Mouse (Mus musculus) midbrain, embryonic 16.5 days (tissue): ENCODE measurements at regions not wholly inside any gene's neighbourhood (a gene's known extent, or its start where the extent isn't known, plus 50 kb on each side); places are given as distances from the start of the nearest gene placed in this dataset.

ENCODE experiments used
- ATAC-seq: fragments of 200-750 bp; cut with Nextera tagmentation; 2 replicates; pipeline ENCODE4 v1.8.0; 2017; ENCODE audit warnings: moderate TSS enrichment
- H3K27ac ChIP-seq: fragments of 300-500 bp; sonication (generic); 2 replicates; pipeline ENCODE4 v1.5.1; 2014; ENCODE audit warnings: mild to moderate bottlenecking, low read length, mixed read lengths
- H3K27me3 ChIP-seq: fragments of 300-500 bp; sonication (generic); 2 replicates; pipeline ENCODE4 v1.6.1; 2014; ENCODE audit warnings: low read depth, low read length, mixed read lengths; ENCODE audit not compliant: control insufficient read depth, insufficient read depth
- H3K36me3 ChIP-seq: fragments of 300-500 bp; sonication (generic); 2 replicates; pipeline ENCODE4 v1.6.1; 2014; ENCODE audit warnings: mild to moderate bottlenecking, low read length, moderate library complexity, mixed read lengths; ENCODE audit not compliant: control insufficient read depth, insufficient read depth
- H3K4me1 ChIP-seq: fragments of 300-500 bp; sonication (generic); 2 replicates; pipeline ENCODE4 v1.6.1; 2014; ENCODE audit warnings: mild to moderate bottlenecking, low read length, mixed read lengths; ENCODE audit not compliant: control insufficient read depth, insufficient read depth
- H3K4me2 ChIP-seq: fragments of 300-500 bp; sonication (generic); 2 replicates; pipeline ENCODE4 v1.6.1; 2014; ENCODE audit warnings: mild to moderate bottlenecking, low read length, mixed read lengths
- H3K4me3 ChIP-seq: fragments of 300-500 bp; sonication (generic); 2 replicates; pipeline ENCODE4 v1.5.1; 2014; ENCODE audit warnings: low read depth, mild to moderate bottlenecking, low read length, moderate library complexity, mixed read lengths
- H3K9ac ChIP-seq: fragments of 300-500 bp; sonication (generic); 2 replicates; pipeline ENCODE4 v1.6.1; 2014; ENCODE audit warnings: low read depth, low read length, mixed read lengths
- H3K9me3 ChIP-seq: fragments of 300-500 bp; sonication (generic); replicated peaks from 2 replicates; pipeline ENCODE4 v1.6.1; 2014; ENCODE audit warnings: mild to moderate bottlenecking, low read length, mixed read lengths; ENCODE audit not compliant: control insufficient read depth, poor library complexity, severe bottlenecking
- WGBS: fragments of 180-500 bp; shearing (Covaris S2); extraction: QIAGEN DNeasy Blood & Tissue Kit; methylation state at CpG from one replicate; pipeline ENCODE4 v1.1.7; 2014; 5-methylcytosine and 5-hydroxymethylcytosine counted together

- H3K9me3 ChIP-seq = no peaks in the 10 kb centered on the region
- 79% methylated on average over 2 of the region's 2 CpGs for WGBS
- no peaks in the 10 kb centered on the region for H3K36me3 ChIP-seq
- no peaks in the 10 kb centered on the region for H3K4me1 ChIP-seq
- H3K27me3 ChIP-seq = no peaks in the 10 kb centered on the region
- H3K27ac ChIP-seq = no peak overlapping the region
- H3K4me2 ChIP-seq = no peak overlapping the region
- ATAC-seq = no peak
- H3K9ac ChIP-seq = no peak overlapping the region
- H3K4me3 ChIP-seq = no peak overlapping the region
Measured at GRCm38 (mm10) chr10:92578872-92579271, 143.3 kb downstream of the Nedd1 start.

DNA sequence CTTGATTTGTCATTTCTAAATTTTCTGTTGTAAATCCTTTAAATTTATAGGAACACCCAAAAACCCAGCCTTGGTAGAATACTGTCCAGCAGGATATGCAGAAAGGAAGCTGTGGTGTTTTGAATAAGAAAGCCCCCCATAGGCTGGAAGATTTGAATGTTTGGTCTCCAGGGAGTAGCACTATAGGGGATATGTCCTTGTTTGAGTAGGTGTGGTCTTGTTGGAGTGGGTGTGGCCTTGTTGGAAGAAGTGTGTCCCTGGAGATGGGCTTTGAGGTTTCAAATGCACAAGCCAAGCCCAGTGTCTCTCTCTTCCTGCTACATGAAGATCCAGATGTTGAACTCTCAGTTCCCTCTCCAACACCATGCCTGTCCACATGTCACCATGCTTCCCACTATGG lies 151.7 kb downstream of the Nedd1 start:
- Histone ChIP-seq H3K27me3 (no peaks in the 10 kb centered on the region), H3K36me3 (no peaks in the 10 kb centered on the region), H3K4me2 (no peak overlapping the region), H3K9me3 (no peaks in the 10 kb centered on the region), H3K4me3 (no peak overlapping the region), H3K4me1 (no peaks in the 10 kb centered on the region), H3K27ac (no peak overlapping the region), H3K9ac (no peak overlapping the region)
- no peak for ATAC-seq

GRCm38 (mm10) chr10:92557463-92557862 lies 164.8 kb downstream of the Nedd1 start:
- Histone ChIP-seq H3K27me3 (no peaks in the 10 kb centered on the region), H3K4me3 (no peak overlapping the region), H3K36me3 (no peaks in the 10 kb centered on the region), H3K4me2 (no peak overlapping the region), H3K27ac (no peak overlapping the region), H3K4me1 (peaks cover 17% of the 10 kb centered on the region), H3K9me3 (no peaks in the 10 kb centered on the region), H3K9ac (no peak overlapping the region)
- 22% methylated on average over 4 of the region's 4 CpGs for WGBS
- ATAC-seq = no peak

DNA sequence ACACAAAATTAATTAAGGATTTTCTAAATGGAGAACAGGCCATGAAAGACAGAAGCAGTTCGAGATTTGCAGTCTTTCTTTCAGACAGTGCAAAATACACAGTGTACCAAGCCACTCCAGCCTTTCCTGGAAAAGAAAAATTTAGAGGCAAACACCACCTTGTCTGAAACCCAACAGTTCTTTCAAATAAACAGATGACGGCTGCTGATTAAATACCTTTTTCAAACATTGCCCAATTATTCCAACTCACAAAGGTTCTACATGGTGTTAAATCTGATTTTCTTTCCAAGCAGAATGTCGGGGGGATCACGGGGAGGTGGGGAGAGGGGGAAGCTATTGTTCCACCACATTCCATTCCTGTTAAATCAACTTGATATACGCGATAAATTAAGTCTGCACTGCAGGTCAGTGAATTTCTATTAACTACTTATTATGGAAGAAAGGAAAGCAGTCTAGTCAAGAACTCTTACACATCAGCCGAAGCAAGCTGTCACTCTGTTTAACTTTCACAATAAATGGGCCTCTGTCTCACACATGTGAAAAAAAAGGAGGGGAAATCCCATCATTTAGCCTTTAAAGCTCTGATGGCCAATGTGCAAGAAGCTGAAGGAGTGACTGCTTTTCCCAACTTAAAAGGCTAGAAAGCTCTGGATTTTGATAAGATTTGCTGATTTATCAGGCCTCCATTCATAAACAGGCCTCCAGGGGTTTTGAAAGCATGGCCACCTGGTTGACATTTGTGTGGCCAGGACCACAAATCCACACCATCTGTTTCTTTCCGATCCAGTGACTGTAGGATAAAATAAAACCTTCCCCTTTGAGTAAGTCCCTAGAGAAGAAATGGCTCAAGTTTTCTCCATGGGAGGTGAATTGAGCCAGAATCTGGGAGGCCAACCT lies 165.4 kb downstream of the Nedd1 start:
- peak overlapping the region; percentile 60 for H3K27ac ChIP-seq
- no peak for ATAC-seq
- 5% methylated on average over 8 of the region's 8 CpGs for WGBS
- no peaks in the 10 kb centered on the region for H3K36me3 ChIP-seq
- H3K27me3 ChIP-seq = no peaks in the 10 kb centered on the region
- peaks cover 17% of the 10 kb centered on the region for H3K4me1 ChIP-seq
- no peak overlapping the region for H3K4me3 ChIP-seq
- no peak overlapping the region for H3K9ac ChIP-seq
- H3K4me2 ChIP-seq = peak overlapping the region; percentile 35
- no peaks in the 10 kb centered on the region for H3K9me3 ChIP-seq

DNA sequence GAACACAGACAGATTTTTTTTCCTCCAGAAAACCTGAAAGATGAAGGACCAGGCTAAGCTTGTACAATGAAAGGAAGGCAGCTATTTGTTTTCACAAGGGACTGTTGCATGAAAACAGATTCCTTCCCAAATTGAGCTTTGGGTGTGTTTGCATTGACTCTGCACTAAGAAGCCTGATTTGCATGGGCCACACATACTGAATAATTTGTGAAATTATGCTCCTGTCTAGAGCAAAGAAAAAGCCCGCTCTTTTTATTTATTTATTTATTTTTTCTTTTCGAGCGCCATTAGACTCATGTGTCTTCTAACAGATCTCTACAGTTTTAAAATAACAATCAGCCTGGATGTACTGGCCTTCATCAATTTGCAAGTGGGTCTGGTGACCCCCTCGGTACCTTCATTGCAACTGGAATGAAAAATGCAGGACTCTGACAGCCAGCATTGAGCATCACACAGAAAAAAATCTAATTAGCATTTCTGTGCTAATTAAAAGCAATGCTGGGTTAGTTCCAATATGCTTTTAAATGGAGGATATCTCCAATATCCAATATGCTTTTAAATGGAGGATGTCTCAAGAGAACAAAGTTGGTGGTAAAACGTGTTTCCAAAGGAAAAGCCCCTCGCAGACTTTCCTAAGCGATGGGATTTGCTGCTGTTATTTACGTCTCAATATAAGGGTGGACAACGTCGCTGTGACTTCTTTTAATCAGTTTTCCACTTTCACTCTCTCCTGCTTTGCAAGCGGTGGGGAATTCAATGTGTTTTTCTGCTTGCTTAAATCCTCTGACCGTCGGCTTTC lies 166.3 kb downstream of the Nedd1 start:
- 0 out of 2 replicates have a peak, but pooled peaks have one; percentile 28 for ATAC-seq
- peaks cover 17% of the 10 kb centered on the region for H3K4me1 ChIP-seq
- H3K9me3 ChIP-seq = no peaks in the 10 kb centered on the region
- 5% methylated on average over 13 of the region's 13 CpGs for whole genome bisulfite sequencing
- H3K27ac ChIP-seq = peak overlapping the region; percentile 60
- no peak overlapping the region for H3K4me3 ChIP-seq
- no peaks in the 10 kb centered on the region for H3K36me3 ChIP-seq
- no peak overlapping the region for H3K9ac ChIP-seq
- no peaks in the 10 kb centered on the region; the same call in 1 of the 2 replicates for H3K27me3 ChIP-seq
- H3K4me2 ChIP-seq = peak overlapping the region; percentile 35

DNA sequence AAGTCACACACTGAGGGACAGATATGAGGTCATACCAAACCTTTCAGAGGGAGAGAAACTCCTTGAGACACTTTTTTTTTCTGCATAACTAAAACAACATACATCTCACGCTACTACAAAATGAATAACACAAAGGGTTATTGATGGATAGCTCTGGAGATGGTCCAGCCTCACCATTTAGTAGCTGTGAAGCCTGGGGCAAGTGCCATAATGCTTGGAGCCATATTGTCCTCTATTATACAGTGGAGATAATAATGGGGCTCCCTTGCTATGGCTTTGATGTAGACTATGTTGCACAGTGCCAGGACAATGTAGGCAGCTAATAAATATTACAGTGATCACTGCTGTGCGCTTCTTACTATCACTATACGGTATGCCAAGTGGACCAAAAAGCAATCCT lies 168.3 kb downstream of the Nedd1 start:
- Histone ChIP-seq H3K36me3 (no peaks in the 10 kb centered on the region), H3K27ac (no peak overlapping the region), H3K9me3 (no peaks in the 10 kb centered on the region), H3K4me1 (peaks cover 22% of the 10 kb centered on the region), H3K4me3 (no peak overlapping the region), H3K4me2 (no peak overlapping the region), H3K9ac (no peak overlapping the region), H3K27me3 (no peaks in the 10 kb centered on the region; the same call in 1 of the 2 replicates)
- WGBS = 62% methylated on average over 3 of the region's 3 CpGs
- no peak for ATAC-seq

DNA sequence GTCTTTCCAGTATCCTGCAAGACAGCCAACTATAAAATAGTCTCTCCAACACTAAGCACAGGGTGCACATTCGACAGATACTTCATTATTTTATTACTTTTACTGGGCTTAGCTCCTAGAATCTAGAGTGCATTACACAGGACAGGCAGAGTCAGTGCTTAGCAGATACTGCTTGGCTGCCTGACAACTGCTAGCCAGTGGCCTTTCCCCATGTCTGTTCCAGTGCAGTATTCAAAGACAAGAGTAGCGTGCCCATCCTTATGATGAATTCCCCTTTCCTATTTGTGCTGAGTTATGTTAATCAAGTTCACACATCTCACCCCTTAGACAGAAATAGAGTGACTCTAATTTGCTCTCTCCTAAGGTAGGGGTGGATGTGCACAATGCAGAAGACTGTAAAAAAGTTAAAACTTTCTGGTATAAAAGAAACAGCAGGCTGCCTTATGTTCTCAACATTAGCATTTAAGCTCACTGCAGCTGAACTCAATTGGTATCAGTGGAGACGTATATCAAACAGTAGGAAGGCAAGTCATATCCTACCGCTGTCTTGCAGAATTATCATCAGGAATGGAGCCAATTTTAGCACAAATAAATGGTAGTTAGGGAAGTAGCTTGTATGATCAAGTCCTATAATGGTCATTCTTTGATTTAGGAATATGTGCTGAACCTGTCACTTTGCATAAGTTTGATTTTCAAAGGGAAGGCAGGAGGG lies 173.2 kb downstream of the Nedd1 start:
- Histone ChIP-seq H3K9me3 (no peaks in the 10 kb centered on the region), H3K27ac (no peak overlapping the region), H3K4me2 (no peak overlapping the region), H3K4me1 (peaks cover 5% of the 10 kb centered on the region; the same call in 1 of the 2 replicates), H3K4me3 (no peak overlapping the region), H3K36me3 (no peaks in the 10 kb centered on the region), H3K27me3 (no peaks in the 10 kb centered on the region; the same call in 1 of the 2 replicates), H3K9ac (no peak overlapping the region)
- ATAC-seq = no peak
- 40% methylated on average over 4 of the region's 4 CpGs for WGBS

DNA sequence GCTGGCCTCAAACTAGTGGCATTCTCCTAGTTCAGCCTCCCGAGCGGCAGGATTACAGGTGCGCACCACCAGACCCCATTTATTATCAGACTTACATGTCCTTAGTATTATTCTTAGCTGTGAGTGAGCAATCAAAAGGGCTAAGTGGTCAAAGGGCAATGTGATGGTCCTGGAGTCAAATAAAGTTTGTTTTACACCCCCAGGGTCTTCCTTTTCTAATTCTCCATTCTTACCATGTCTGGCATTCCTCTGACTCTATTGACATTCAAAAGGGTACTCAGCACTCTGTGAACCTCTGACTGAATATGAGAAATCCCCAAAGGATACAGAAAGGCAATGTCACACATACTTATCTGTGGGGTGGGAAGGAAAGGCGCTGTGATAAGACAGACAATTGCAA lies 183.8 kb downstream of the Nedd1 start:
- WGBS = 82% methylated on average over 4 of the region's 4 CpGs

More for the DNA sequence above, 183.8 kb downstream of the Nedd1 start:
- Histone ChIP-seq H3K36me3 (no peaks in the 10 kb centered on the region), H3K4me2 (no peak overlapping the region), H3K4me1 (no peaks in the 10 kb centered on the region), H3K27me3 (no peaks in the 10 kb centered on the region), H3K27ac (no peak overlapping the region), H3K9ac (no peak overlapping the region), H3K9me3 (no peaks in the 10 kb centered on the region), H3K4me3 (no peak overlapping the region)
- no peak for ATAC-seq
